Mouse (Mus musculus): ENCODE measurements around the gene Kctd12. TPM values are rescaled to one million over a fixed set of nuclear protein-coding genes. Genes with fewer than 3 reads are reported as not detected.

Gene Kctd12
- polyA plus RNA-seq, 1 experiment from 2014 or later = 10.8 TPM

DNA sequence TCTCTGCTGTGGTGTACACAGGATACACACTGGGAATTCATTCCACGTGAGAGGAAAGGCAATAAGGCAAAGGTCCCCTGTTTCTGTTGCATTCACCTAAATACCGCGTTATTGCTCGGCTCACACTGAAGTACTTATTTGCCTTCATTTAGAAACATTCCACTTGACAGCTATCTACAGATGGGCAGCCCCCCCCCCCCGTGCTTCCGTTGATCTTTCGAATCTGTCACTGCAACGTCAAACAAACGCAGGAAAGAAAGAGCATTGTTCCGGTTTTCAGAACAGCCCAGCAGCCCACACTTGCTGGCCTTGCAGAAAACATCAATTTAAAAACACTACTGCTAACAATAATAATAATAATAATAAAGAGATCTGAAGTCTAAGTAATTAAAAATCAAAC, 2.6 kb downstream of the Kctd12 start:
- no peak overlapping the region for H3K9ac ChIP-seq (ENCODE audit: low read length)

DNA sequence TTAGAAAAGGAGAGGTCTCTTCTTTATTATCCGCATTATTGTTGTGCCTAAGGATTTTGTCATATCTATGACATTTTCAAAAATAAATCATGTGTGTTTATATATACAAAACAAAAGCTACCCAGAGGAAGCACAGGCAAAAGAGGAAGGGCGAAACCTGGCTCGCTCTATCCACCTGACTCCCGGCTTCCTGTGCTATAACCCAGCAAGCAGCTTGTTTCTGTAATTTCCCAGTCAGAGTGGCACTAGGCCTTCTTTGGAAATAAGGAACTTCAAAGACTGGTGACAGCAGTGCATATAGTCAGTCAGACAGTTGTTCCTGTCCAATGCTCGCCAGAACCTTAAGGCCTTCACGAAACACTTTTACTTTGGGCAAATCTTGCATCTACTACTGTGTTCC, 6.6 kb downstream of the Kctd12 start:
- Histone ChIP-seq H3K4me3 (ENCODE audit: low read depth, low read length) (no peak overlapping the region), H3K36me3 (ENCODE audit: control insufficient read depth, insufficient read depth, low read length) (no peaks in the 10 kb centered on the region), H3K4me2 (ENCODE audit: low read length) (no peak overlapping the region), H3K27me3 (replicated peaks; ENCODE audit: control insufficient read depth, insufficient read depth, low read length) (no peaks in the 10 kb centered on the region), H3K9me3 (replicated peaks; ENCODE audit: control insufficient read depth, low read length) (no peaks in the 10 kb centered on the region), H3K4me1 (ENCODE audit: control insufficient read depth, insufficient read depth, low read length) (no peaks in the 10 kb centered on the region), H3K27ac (ENCODE audit: low read depth, low read length) (no peak overlapping the region), H3K9ac (ENCODE audit: low read length) (no peak overlapping the region)
- DNase-seq (ENCODE audit: low spot score) (no peak), ATAC-seq (no peak)
- WGBS = 92% methylated on average over 6 of the region's 6 CpGs

More for the DNA sequence above, 2.6 kb downstream of the Kctd12 start:
- DNase-seq (ENCODE audit: low spot score) (peak; percentile 15), ATAC-seq (no peak)
- Histone ChIP-seq H3K4me2 (ENCODE audit: low read length) (peak overlapping the region; percentile 30), H3K36me3 (ENCODE audit: control insufficient read depth, insufficient read depth, low read length) (no peaks in the 10 kb centered on the region), H3K4me1 (ENCODE audit: control insufficient read depth, insufficient read depth, low read length) (peaks cover 3% of the 10 kb centered on the region), H3K27ac (ENCODE audit: low read depth, low read length) (no peak overlapping the region), H3K9me3 (replicated peaks; ENCODE audit: control insufficient read depth, low read length) (no peaks in the 10 kb centered on the region), H3K27me3 (replicated peaks; ENCODE audit: control insufficient read depth, insufficient read depth, low read length) (peaks cover 2% of the 10 kb centered on the region; the same call in 1 of the 2 replicates), H3K4me3 (ENCODE audit: low read depth, low read length) (peak overlapping the region; percentile 18)
- WGBS = 36% methylated on average over 10 of the region's 10 CpGs

DNA sequence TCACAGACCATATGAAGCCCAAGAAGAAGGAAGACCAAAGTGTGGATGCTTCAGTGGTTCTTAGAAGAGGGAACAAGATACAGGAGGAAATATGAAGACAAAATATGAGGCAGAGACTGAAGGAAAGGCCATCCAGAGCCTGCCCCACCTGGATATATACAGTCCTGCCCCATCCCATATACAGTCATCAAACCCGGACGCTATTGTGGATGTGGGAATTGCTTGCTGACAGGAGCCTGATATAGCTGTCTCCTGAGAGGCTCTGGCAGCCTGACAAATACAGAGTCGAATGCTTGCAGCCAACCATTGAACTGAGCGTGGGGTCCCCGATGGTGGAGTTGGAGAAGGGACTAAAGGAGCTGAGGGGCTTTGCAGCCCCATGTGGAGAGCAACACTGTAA, 13.6 kb downstream of the Kctd12 start:
- Histone ChIP-seq H3K36me3 (ENCODE audit: control insufficient read depth, insufficient read depth, low read length) (no peaks in the 10 kb centered on the region), H3K27me3 (replicated peaks; ENCODE audit: control insufficient read depth, insufficient read depth, low read length) (no peaks in the 10 kb centered on the region), H3K4me2 (ENCODE audit: low read length) (no peak overlapping the region), H3K4me1 (ENCODE audit: control insufficient read depth, insufficient read depth, low read length) (no peaks in the 10 kb centered on the region), H3K9me3 (replicated peaks; ENCODE audit: control insufficient read depth, low read length) (no peaks in the 10 kb centered on the region), H3K4me3 (ENCODE audit: low read depth, low read length) (no peak overlapping the region), H3K9ac (ENCODE audit: low read length) (no peak overlapping the region), H3K27ac (ENCODE audit: low read depth, low read length) (no peak overlapping the region)
- ATAC-seq (no peak), DNase-seq (ENCODE audit: low spot score) (no peak)
- WGBS = 78% methylated on average over 5 of the region's 5 CpGs

GRCm38 (mm10) chr14:102966241-102966640, 16.2 kb downstream of the Kctd12 start:
- 62% methylated on average over 7 of the region's 7 CpGs for WGBS
- Histone ChIP-seq H3K4me3 (ENCODE audit: low read depth, low read length) (no peak overlapping the region), H3K36me3 (ENCODE audit: control insufficient read depth, insufficient read depth, low read length) (no peaks in the 10 kb centered on the region), H3K9me3 (replicated peaks; ENCODE audit: control insufficient read depth, low read length) (no peaks in the 10 kb centered on the region), H3K4me1 (ENCODE audit: control insufficient read depth, insufficient read depth, low read length) (no peaks in the 10 kb centered on the region), H3K27me3 (replicated peaks; ENCODE audit: control insufficient read depth, insufficient read depth, low read length) (no peaks in the 10 kb centered on the region), H3K27ac (ENCODE audit: low read depth, low read length) (no peak overlapping the region), H3K9ac (ENCODE audit: low read length) (no peak overlapping the region), H3K4me2 (ENCODE audit: low read length) (no peak overlapping the region)
- no peak for ATAC-seq
- DNase-seq (ENCODE audit: low spot score) = no peak

DNA sequence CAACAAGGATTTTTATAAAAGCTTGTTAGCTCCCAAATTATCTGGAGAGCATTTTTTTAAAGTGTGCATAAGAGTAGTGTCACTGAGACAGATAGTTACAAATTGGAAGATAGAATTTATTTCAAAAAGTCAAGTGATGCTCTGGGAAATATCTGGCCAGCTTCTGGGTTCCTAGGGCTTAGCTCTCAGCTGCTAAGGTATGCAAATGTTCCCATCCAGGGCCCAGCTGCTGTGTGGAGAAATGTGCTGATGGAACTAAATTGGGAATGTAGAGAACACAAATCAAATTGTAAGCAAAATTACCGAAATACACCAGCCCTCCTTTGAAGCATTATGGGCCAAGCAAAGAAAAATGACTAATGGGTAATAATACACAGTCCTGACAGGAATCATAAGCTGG, 16.6 kb downstream of the Kctd12 start:
- H3K27me3 ChIP-seq (replicated peaks; ENCODE audit: control insufficient read depth, insufficient read depth, low read length) = no peaks in the 10 kb centered on the region

GRCm38 (mm10) chr14:102962019-102962418, 20.4 kb downstream of the Kctd12 start:
- Histone ChIP-seq H3K4me2 (ENCODE audit: low read length) (no peak overlapping the region), H3K9me3 (replicated peaks; ENCODE audit: control insufficient read depth, low read length) (no peaks in the 10 kb centered on the region), H3K27me3 (replicated peaks; ENCODE audit: control insufficient read depth, insufficient read depth, low read length) (no peaks in the 10 kb centered on the region), H3K27ac (ENCODE audit: low read depth, low read length) (no peak overlapping the region), H3K36me3 (ENCODE audit: control insufficient read depth, insufficient read depth, low read length) (no peaks in the 10 kb centered on the region), H3K4me3 (ENCODE audit: low read depth, low read length) (no peak overlapping the region), H3K4me1 (ENCODE audit: control insufficient read depth, insufficient read depth, low read length) (no peaks in the 10 kb centered on the region), H3K9ac (ENCODE audit: low read length) (no peak overlapping the region)
- DNase-seq (ENCODE audit: low spot score) (no peak), ATAC-seq (no peak)
- WGBS = 82% methylated on average over 2 of the region's 2 CpGs

More for the DNA sequence above, 16.6 kb downstream of the Kctd12 start:
- WGBS = 85% methylated on average over 1 of the region's 1 CpGs
- H3K4me3 ChIP-seq (ENCODE audit: low read depth, low read length) = no peak overlapping the region
- H3K9me3 ChIP-seq (replicated peaks; ENCODE audit: control insufficient read depth, low read length) = no peaks in the 10 kb centered on the region
- no peak for DNase-seq (ENCODE audit: low spot score)
- no peak overlapping the region for H3K4me2 ChIP-seq (ENCODE audit: low read length)
- H3K4me1 ChIP-seq (ENCODE audit: control insufficient read depth, insufficient read depth, low read length) = no peaks in the 10 kb centered on the region
- H3K27ac ChIP-seq (ENCODE audit: low read depth, low read length) = no peak overlapping the region
- H3K9ac ChIP-seq (ENCODE audit: low read length) = no peak overlapping the region
- ATAC-seq = no peak
- H3K36me3 ChIP-seq (ENCODE audit: control insufficient read depth, insufficient read depth, low read length) = no peaks in the 10 kb centered on the region

DNA sequence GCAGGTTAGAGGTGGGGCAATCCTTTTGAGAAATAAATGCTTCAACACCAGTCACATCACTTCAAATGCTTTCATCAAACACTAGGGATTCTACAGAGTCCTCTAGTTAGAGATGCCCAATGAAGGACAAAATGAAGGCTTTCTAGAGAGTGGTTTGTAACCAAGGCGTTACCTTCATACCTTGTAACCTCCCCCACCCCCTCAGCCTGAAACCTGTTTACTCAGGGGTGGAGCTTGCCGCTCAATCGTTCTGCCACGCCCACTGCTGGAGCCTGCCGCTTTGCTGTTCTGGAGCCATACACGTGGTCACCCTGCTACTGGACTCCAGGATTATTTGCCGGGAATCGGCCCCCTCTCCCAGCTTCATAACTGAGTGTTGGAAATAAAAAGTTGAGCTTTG, 28.9 kb downstream of the Kctd12 start:
- no peak for ATAC-seq
- H3K36me3 ChIP-seq (ENCODE audit: control insufficient read depth, insufficient read depth, low read length) = no peaks in the 10 kb centered on the region

GRCm38 (mm10) chr14:102951974-102952373, 30.5 kb downstream of the Kctd12 start:
- H3K9me3 ChIP-seq (replicated peaks; ENCODE audit: control insufficient read depth, low read length) = 0 out of 2 replicates have a peak, but pooled peaks cover 2% of the 10 kb centered on the region
- H3K36me3 ChIP-seq (ENCODE audit: control insufficient read depth, insufficient read depth, low read length) = no peaks in the 10 kb centered on the region
- no peak overlapping the region for H3K4me3 ChIP-seq (ENCODE audit: low read depth, low read length)
- no peaks in the 10 kb centered on the region for H3K27me3 ChIP-seq (replicated peaks; ENCODE audit: control insufficient read depth, insufficient read depth, low read length)
- ATAC-seq (no peak), DNase-seq (ENCODE audit: low spot score) (no peak)
- no peak overlapping the region for H3K9ac ChIP-seq (ENCODE audit: low read length)
- WGBS = 79% methylated on average over 1 of the region's 1 CpGs
- H3K4me1 ChIP-seq (ENCODE audit: control insufficient read depth, insufficient read depth, low read length) = no peaks in the 10 kb centered on the region
- H3K4me2 ChIP-seq (ENCODE audit: low read length) = no peak overlapping the region
- H3K27ac ChIP-seq (ENCODE audit: low read depth, low read length) = no peak overlapping the region

More for the DNA sequence above, 28.9 kb downstream of the Kctd12 start:
- Histone ChIP-seq H3K27ac (ENCODE audit: low read depth, low read length) (no peak overlapping the region), H3K4me1 (ENCODE audit: control insufficient read depth, insufficient read depth, low read length) (no peaks in the 10 kb centered on the region), H3K9me3 (replicated peaks; ENCODE audit: control insufficient read depth, low read length) (0 out of 2 replicates have a peak, but pooled peaks cover 2% of the 10 kb centered on the region), H3K27me3 (replicated peaks; ENCODE audit: control insufficient read depth, insufficient read depth, low read length) (no peaks in the 10 kb centered on the region), H3K9ac (ENCODE audit: low read length) (no peak overlapping the region), H3K4me2 (ENCODE audit: low read length) (no peak overlapping the region), H3K4me3 (ENCODE audit: low read depth, low read length) (no peak overlapping the region)
- WGBS = 34% methylated on average over 8 of the region's 8 CpGs
- no peak for DNase-seq (ENCODE audit: low spot score)

- 62% methylated on average over 2 of the region's 2 CpGs for WGBS
- no peaks in the 10 kb centered on the region for H3K9me3 ChIP-seq (replicated peaks; ENCODE audit: control insufficient read depth, low read length)
- H3K9ac ChIP-seq (ENCODE audit: low read length) = no peak overlapping the region
- no peak for DNase-seq (ENCODE audit: low spot score)
- no peak overlapping the region for H3K27ac ChIP-seq (ENCODE audit: low read depth, low read length)
- no peak overlapping the region for H3K4me2 ChIP-seq (ENCODE audit: low read length)
- H3K27me3 ChIP-seq (replicated peaks; ENCODE audit: control insufficient read depth, insufficient read depth, low read length) = no peaks in the 10 kb centered on the region
- H3K4me1 ChIP-seq (ENCODE audit: control insufficient read depth, insufficient read depth, low read length) = no peaks in the 10 kb centered on the region
- no peaks in the 10 kb centered on the region for H3K36me3 ChIP-seq (ENCODE audit: control insufficient read depth, insufficient read depth, low read length)
- H3K4me3 ChIP-seq (ENCODE audit: low read depth, low read length) = no peak overlapping the region
- ATAC-seq = no peak
These were observed 34.6 kb downstream of the Kctd12 start for GRCm38 (mm10) chr14:102947796-102948195.

Measured in forebrain, embryonic 14.5 days (tissue).